Mouse (Mus musculus): ENCODE results near the gene Nipsnap2. TPM values are rescaled to one million over a fixed set of nuclear protein-coding genes. Genes with fewer than 3 reads are reported as not detected.
"Not testable (repeated sequence)": the region's sequence is repeated elsewhere in the genome, so short reads cannot be mapped to it uniquely, and the experiment has no call there.

Nipsnap2 gene
- polyA plus RNA-seq, 1 experiment: 16.3 TPM

GRCm38 (mm10) chr5:129786818-129787790 is 62.2 kb downstream of the Nipsnap2 start, which contains the start of gene Psph:
TSS of gene Psph (minus strand) at chr5:129787449.
- under 1% methylated on average over 73 of the region's 73 CpGs for WGBS
- no peaks in the 10 kb centered on the region for H3K4me1 ChIP-seq (ENCODE audit: control insufficient read depth, insufficient read depth, insufficient read length)
- H3K4me3 ChIP-seq (ENCODE audit: extremely low read depth, insufficient read depth, insufficient read length): peak within 1 kb of the TSS; percentile 85
- H3K27me3 ChIP-seq (ENCODE audit: control insufficient read depth, insufficient read depth, low read length): no peaks in the 10 kb centered on the region
- H3K27ac ChIP-seq (ENCODE audit: insufficient read depth, low read length): peak within 1 kb of the TSS; percentile 97
- DNase-seq (ENCODE audit: low read depth in 1 of 2, low spot score in 2 of 2): peak; percentile 92 to 97
- TF ChIP-seq POLR2A (IDR thresholded peaks at IDR 0.05; ENCODE audit: low read depth, low read length) (peak; percentile 48), CTCF (IDR thresholded peaks at IDR 0.05; ENCODE audit: extremely low read depth, insufficient read depth, insufficient read length, insufficient replicate concordance) (no peak)
- peaks cover 26% of the 10 kb centered on the region for H3K36me3 ChIP-seq (ENCODE audit: control insufficient read depth, insufficient read depth, low read length)

- peaks cover 31% of the 10 kb centered on the region for H3K36me3 ChIP-seq (ENCODE audit: control insufficient read depth, insufficient read depth, low read length)
- H3K4me1 ChIP-seq (ENCODE audit: control insufficient read depth, insufficient read depth, insufficient read length): no peaks in the 10 kb centered on the region
- 11% methylated on average over 11 of the region's 11 CpGs for WGBS
- no peak for DNase-seq (ENCODE audit: low read depth in 1 of 2, low spot score in 2 of 2)
- peak overlapping the region; percentile 85 for H3K4me3 ChIP-seq (ENCODE audit: extremely low read depth, insufficient read depth, insufficient read length)
- no peaks in the 10 kb centered on the region for H3K27me3 ChIP-seq (ENCODE audit: control insufficient read depth, insufficient read depth, low read length)
- no peak for TF ChIP-seq POLR2A (IDR thresholded peaks at IDR 0.05; ENCODE audit: low read depth, low read length)
- no peak for TF ChIP-seq CTCF (IDR thresholded peaks at IDR 0.05; ENCODE audit: extremely low read depth, insufficient read depth, insufficient read length, insufficient replicate concordance)
- no peak overlapping the region for H3K27ac ChIP-seq (ENCODE audit: insufficient read depth, low read length)
Observed at GRCm38 (mm10) chr5:129787818-129788593, 63.1 kb downstream of the Nipsnap2 start.

GRCm38 (mm10) chr5:129790591-129790990 is 65.7 kb downstream of the Nipsnap2 start:
- H3K27ac ChIP-seq (ENCODE audit: insufficient read depth, low read length); H3K4me1 ChIP-seq (ENCODE audit: control insufficient read depth, insufficient read depth, insufficient read length); H3K27me3 ChIP-seq (ENCODE audit: control insufficient read depth, insufficient read depth, low read length); H3K4me3 ChIP-seq (ENCODE audit: extremely low read depth, insufficient read depth, insufficient read length): not testable (repeated sequence)
- peaks cover 45% of the 10 kb centered on the region for H3K36me3 ChIP-seq (ENCODE audit: control insufficient read depth, insufficient read depth, low read length)
- DNase-seq (ENCODE audit: low read depth in 1 of 2, low spot score in 2 of 2): peak in 1 of 2 experiments; percentile 54
- 87% methylated on average over 7 of the region's 8 CpGs for WGBS

Other genes with a start within 250 kb of the Nipsnap2 start
- 69.8 and 89.7 TPM in 2 replicates for gene Sfswap, start 223.8 kb upstream of the Nipsnap2 start, polyA plus RNA-seq (2012; rRNA removed)
- gene Mmp17, start 140.9 kb upstream of the Nipsnap2 start, polyA plus RNA-seq (2012; rRNA removed): 3.2 and 3.4 TPM in 2 replicates
- 0.61 and 0.73 TPM in 2 replicates for gene Zfp11, start 55.0 kb upstream of the Nipsnap2 start, polyA plus RNA-seq (2012; rRNA removed)
- not detected in 2 replicates for gene Sept14, start 16.6 kb upstream of the Nipsnap2 start, polyA plus RNA-seq (2012; rRNA removed)
- 29.2 and 34.9 TPM in 2 replicates for gene Mrps17, start 9.6 kb upstream of the Nipsnap2 start, polyA plus RNA-seq (2012; rRNA removed)
- 13.3 and 14.2 TPM in 2 replicates for gene Psph, start 62.4 kb downstream of the Nipsnap2 start, polyA plus RNA-seq (2012; rRNA removed)
- 9.5 and 11.5 TPM in 2 replicates for gene Sumf2, start 121.9 kb downstream of the Nipsnap2 start, polyA plus RNA-seq (2012; rRNA removed)
- 274 and 522 TPM in 2 replicates for gene Chchd2, start 162.4 kb downstream of the Nipsnap2 start, polyA plus RNA-seq (2012; rRNA removed)
- 0.56 and 0.65 TPM in 2 replicates for gene Zbed5, start 170.7 kb downstream of the Nipsnap2 start, polyA plus RNA-seq (2012; rRNA removed)
- gene Phkg1, start 173.5 kb downstream of the Nipsnap2 start, polyA plus RNA-seq (2012; rRNA removed): 0.13 and 0.14 TPM in 2 replicates
- 2.4 and 4.9 TPM in 2 replicates for gene Nupr1l, start 183.5 kb downstream of the Nipsnap2 start, polyA plus RNA-seq (2012; rRNA removed)
- gene Vkorc1l1, start 216.9 kb downstream of the Nipsnap2 start, polyA plus RNA-seq (2012; rRNA removed): 7.5 and 8.1 TPM in 2 replicates